Mouse (Mus musculus) spleen, adult 2 months (tissue): Measurements from ENCODE around the gene Arhgap25. TPM values are rescaled to one million over a fixed set of nuclear protein-coding genes. Genes with fewer than 3 reads are reported as not detected.

Experiments
- DNase-seq, 2 experiments: peaks; one replicate each; pipeline versions ENCODE4 v3.0.0 to v3.0.0-alpha.2; 2012 to 2021; ENCODE audit warnings: low spot score in 2 of 2, low read depth in 1 of 2
- H3K27ac ChIP-seq: fragments of 200-500 bp; 2 replicates; pipeline ENCODE4 v1.5.1; 2012; ENCODE audit warnings: low read length, inconsistent platforms; ENCODE audit not compliant: insufficient read depth
- H3K27me3 ChIP-seq: fragments of 200-500 bp; 2 replicates; pipeline ENCODE4 v1.6.1; 2012; ENCODE audit warnings: mild to moderate bottlenecking, moderate library complexity, low read length, inconsistent platforms; ENCODE audit not compliant: control insufficient read depth, insufficient read depth
- H3K36me3 ChIP-seq: fragments of 200-500 bp; 2 replicates; pipeline ENCODE4 v1.6.1; 2012; ENCODE audit warnings: mild to moderate bottlenecking, low read length, inconsistent platforms; ENCODE audit not compliant: control insufficient read depth, insufficient read depth
- H3K4me1 ChIP-seq: fragments of 200-500 bp; 2 replicates; pipeline ENCODE4 v1.6.1; 2011; ENCODE audit warnings: inconsistent platforms; ENCODE audit not compliant: control insufficient read depth, insufficient read depth, insufficient read length
- H3K4me3 ChIP-seq: fragments of 200-500 bp; 2 replicates; pipeline ENCODE4 v1.5.1; 2011; ENCODE audit warnings: mild to moderate bottlenecking, inconsistent platforms; ENCODE audit not compliant: insufficient read depth, insufficient read length; ENCODE audit errors: extremely low read depth
- CTCF ChIP-seq: fragments of 200-500 bp; IDR thresholded peaks from 2 replicates; pipeline ENCODE4 v1.5.1; 2011; ENCODE audit warnings: mild to moderate bottlenecking, inconsistent platforms; ENCODE audit not compliant: insufficient read depth, insufficient read length, insufficient replicate concordance; ENCODE audit errors: extremely low read depth
- POLR2A ChIP-seq: fragments of 200-500 bp; IDR thresholded peaks from 2 replicates; pipeline ENCODE4 v1.6.1; 2011; ENCODE audit warnings: low read depth, low read length, inconsistent platforms
- WGBS: fragments of 180-500 bp; shearing (Covaris S2); methylation state at CpG from one replicate; pipeline ENCODE4 v1.1.7; 2018; 5-methylcytosine and 5-hydroxymethylcytosine counted together
- polyA plus RNA-seq: library from polyadenylated mRNA; depleted of rRNA; stranded (reverse); fragments of >200 nt; gene quantifications from 2 replicates; pipeline ENCODE4 v1.2.3, GENCODE M21; 2012; rRNA removed

Gene Arhgap25
- polyA plus RNA-seq, 1 experiment: 17.3 TPM

GRCm38 (mm10) chr6:87422304-87422703 is 110.8 kb downstream of the Arhgap25 start:
- no peak for DNase-seq
- no peak overlapping the region for H3K4me3 ChIP-seq
- no peaks in the 10 kb centered on the region for H3K27me3 ChIP-seq
- H3K4me1 ChIP-seq: no peaks in the 10 kb centered on the region
- TF ChIP-seq CTCF (no peak), POLR2A (no peak)
- no peaks in the 10 kb centered on the region for H3K36me3 ChIP-seq
- WGBS: 82% methylated on average over 7 of the region's 7 CpGs
- H3K27ac ChIP-seq: no peak overlapping the region

GRCm38 (mm10) chr6:87412011-87412410 is 121.0 kb downstream of the Arhgap25 start:
- no peak for DNase-seq
- 61% methylated on average over 3 of the region's 3 CpGs for WGBS
- Histone ChIP-seq H3K4me1 (no peaks in the 10 kb centered on the region), H3K27me3 (no peaks in the 10 kb centered on the region), H3K27ac (no peak overlapping the region), H3K36me3 (no peaks in the 10 kb centered on the region), H3K4me3 (no peak overlapping the region)
- no peak for TF ChIP-seq CTCF
- no peak for TF ChIP-seq POLR2A

Other genes with a start within 250 kb of the Arhgap25 start
- gene Antxr1, start 197.4 kb downstream of the Arhgap25 start, polyA plus RNA-seq: 4.0 and 4.2 TPM in 2 replicates
- 0.13 TPM in 1 of 2 replicates, not detected in the other for gene Gkn1, start 182.3 kb downstream of the Arhgap25 start, polyA plus RNA-seq
- not detected in 2 replicates for gene Gkn2, start 159.9 kb downstream of the Arhgap25 start, polyA plus RNA-seq
- 0.28 TPM in 1 of 2 replicates, not detected in the other for gene Gkn3, start 144.3 kb downstream of the Arhgap25 start, polyA plus RNA-seq
- gene Bmp10, start 104.3 kb downstream of the Arhgap25 start, polyA plus RNA-seq: not detected in 2 replicates
- gene Prokr1, start 57.5 kb upstream of the Arhgap25 start, polyA plus RNA-seq: 0.74 and 1.4 TPM in 2 replicates
- 2.4 and 2.8 TPM in 2 replicates for gene Aplf, start 138.9 kb upstream of the Arhgap25 start, polyA plus RNA-seq
- 2.0 and 3.1 TPM in 2 replicates for gene Efcc1, start 197.6 kb upstream of the Arhgap25 start, polyA plus RNA-seq
- 70.5 and 104 TPM in 2 replicates for gene Gp9, start 244.8 kb upstream of the Arhgap25 start, polyA plus RNA-seq